Mouse (Mus musculus): ENCODE measurements around the gene Shmt2. TPM values are rescaled to one million over a fixed set of nuclear protein-coding genes. Genes with fewer than 3 reads are reported as not detected.

The Shmt2 gene
- polyA plus RNA-seq, 1 experiment, result 99.9 TPM

- no peak for DNase-seq (ENCODE audit: low read depth in 1 of 2, low spot score in 2 of 2)
- WGBS, result 91% methylated on average over 20 of the region's 20 CpGs
- Histone ChIP-seq H3K4me3 (ENCODE audit: extremely low read depth, insufficient read depth, insufficient read length) (no peak overlapping the region), H3K36me3 (ENCODE audit: control insufficient read depth, insufficient read depth, low read length) (no peaks in the 10 kb centered on the region), H3K27ac (ENCODE audit: insufficient read depth, low read length) (no peak overlapping the region), H3K27me3 (ENCODE audit: control insufficient read depth, insufficient read depth, low read length) (no peaks in the 10 kb centered on the region), H3K4me1 (ENCODE audit: control insufficient read depth, insufficient read depth, insufficient read length) (no peaks in the 10 kb centered on the region)
- TF ChIP-seq CTCF (IDR thresholded peaks at IDR 0.05; ENCODE audit: extremely low read depth, insufficient read depth, insufficient read length, insufficient replicate concordance), result no peak
- TF ChIP-seq POLR2A (IDR thresholded peaks at IDR 0.05; ENCODE audit: low read depth, low read length), result no peak
These were observed 22.1 kb upstream of the Shmt2 start for GRCm38 (mm10) chr10:127544375-127544774.

- Histone ChIP-seq H3K27ac (ENCODE audit: insufficient read depth, low read length) (no peak overlapping the region), H3K27me3 (ENCODE audit: control insufficient read depth, insufficient read depth, low read length) (no peaks in the 10 kb centered on the region), H3K4me3 (ENCODE audit: extremely low read depth, insufficient read depth, insufficient read length) (no peak overlapping the region), H3K36me3 (ENCODE audit: control insufficient read depth, insufficient read depth, low read length) (no peaks in the 10 kb centered on the region), H3K4me1 (ENCODE audit: control insufficient read depth, insufficient read depth, insufficient read length) (no peaks in the 10 kb centered on the region)
- no peak for TF ChIP-seq CTCF (IDR thresholded peaks at IDR 0.05; ENCODE audit: extremely low read depth, insufficient read depth, insufficient read length, insufficient replicate concordance)
- no peak for TF ChIP-seq POLR2A (IDR thresholded peaks at IDR 0.05; ENCODE audit: low read depth, low read length)
- 76% methylated on average over 3 of the region's 3 CpGs for WGBS
- DNase-seq (ENCODE audit: low read depth in 1 of 2, low spot score in 2 of 2), result no peak
These were observed 21.7 kb upstream of the Shmt2 start for GRCm38 (mm10) chr10:127543916-127544315.

- Histone ChIP-seq H3K4me3 (ENCODE audit: extremely low read depth, insufficient read depth, insufficient read length) (no peak overlapping the region), H3K27ac (ENCODE audit: insufficient read depth, low read length) (no peak overlapping the region), H3K36me3 (ENCODE audit: control insufficient read depth, insufficient read depth, low read length) (no peaks in the 10 kb centered on the region), H3K4me1 (ENCODE audit: control insufficient read depth, insufficient read depth, insufficient read length) (no peaks in the 10 kb centered on the region), H3K27me3 (ENCODE audit: control insufficient read depth, insufficient read depth, low read length) (no peaks in the 10 kb centered on the region)
- TF ChIP-seq CTCF (IDR thresholded peaks at IDR 0.05; ENCODE audit: extremely low read depth, insufficient read depth, insufficient read length, insufficient replicate concordance) (no peak), POLR2A (IDR thresholded peaks at IDR 0.05; ENCODE audit: low read depth, low read length) (no peak)
- WGBS, result 70% methylated on average over 6 of the region's 6 CpGs
- DNase-seq (ENCODE audit: low read depth in 1 of 2, low spot score in 2 of 2), result no peak
These were observed 20.5 kb upstream of the Shmt2 start for GRCm38 (mm10) chr10:127542720-127543119.

GRCm38 (mm10) chr10:127542084-127542483 is 19.8 kb upstream of the Shmt2 start:
- Histone ChIP-seq H3K4me3 (ENCODE audit: extremely low read depth, insufficient read depth, insufficient read length) (no peak overlapping the region), H3K27ac (ENCODE audit: insufficient read depth, low read length) (no peak overlapping the region), H3K36me3 (ENCODE audit: control insufficient read depth, insufficient read depth, low read length) (no peaks in the 10 kb centered on the region), H3K4me1 (ENCODE audit: control insufficient read depth, insufficient read depth, insufficient read length) (no peaks in the 10 kb centered on the region), H3K27me3 (ENCODE audit: control insufficient read depth, insufficient read depth, low read length) (no peaks in the 10 kb centered on the region)
- no peak for DNase-seq (ENCODE audit: low read depth in 1 of 2, low spot score in 2 of 2)
- 91% methylated on average over 13 of the region's 13 CpGs for WGBS
- TF ChIP-seq CTCF (IDR thresholded peaks at IDR 0.05; ENCODE audit: extremely low read depth, insufficient read depth, insufficient read length, insufficient replicate concordance), result no peak
- TF ChIP-seq POLR2A (IDR thresholded peaks at IDR 0.05; ENCODE audit: low read depth, low read length), result no peak

GRCm38 (mm10) chr10:127541510-127541909 is 19.3 kb upstream of the Shmt2 start:
- no peak overlapping the region for H3K4me3 ChIP-seq (ENCODE audit: extremely low read depth, insufficient read depth, insufficient read length)
- TF ChIP-seq CTCF (IDR thresholded peaks at IDR 0.05; ENCODE audit: extremely low read depth, insufficient read depth, insufficient read length, insufficient replicate concordance), result no peak
- no peak for TF ChIP-seq POLR2A (IDR thresholded peaks at IDR 0.05; ENCODE audit: low read depth, low read length)
- no peaks in the 10 kb centered on the region for H3K36me3 ChIP-seq (ENCODE audit: control insufficient read depth, insufficient read depth, low read length)
- H3K27me3 ChIP-seq (ENCODE audit: control insufficient read depth, insufficient read depth, low read length), result no peaks in the 10 kb centered on the region
- 92% methylated on average over 8 of the region's 8 CpGs for WGBS
- DNase-seq (ENCODE audit: low read depth in 1 of 2, low spot score in 2 of 2), result no peak
- no peaks in the 10 kb centered on the region for H3K4me1 ChIP-seq (ENCODE audit: control insufficient read depth, insufficient read depth, insufficient read length)
- no peak overlapping the region for H3K27ac ChIP-seq (ENCODE audit: insufficient read depth, low read length)

- Histone ChIP-seq H3K4me3 (ENCODE audit: extremely low read depth, insufficient read depth, insufficient read length) (no peak overlapping the region), H3K36me3 (ENCODE audit: control insufficient read depth, insufficient read depth, low read length) (no peaks in the 10 kb centered on the region), H3K4me1 (ENCODE audit: control insufficient read depth, insufficient read depth, insufficient read length) (peaks cover 13% of the 10 kb centered on the region), H3K27ac (ENCODE audit: insufficient read depth, low read length) (no peak overlapping the region), H3K27me3 (ENCODE audit: control insufficient read depth, insufficient read depth, low read length) (peaks cover 13% of the 10 kb centered on the region)
- DNase-seq (ENCODE audit: low read depth in 1 of 2, low spot score in 2 of 2), result peak in 1 of 2 experiments; percentile 66
- peak; percentile 95 for TF ChIP-seq CTCF (IDR thresholded peaks at IDR 0.05; ENCODE audit: extremely low read depth, insufficient read depth, insufficient read length, insufficient replicate concordance)
- TF ChIP-seq POLR2A (IDR thresholded peaks at IDR 0.05; ENCODE audit: low read depth, low read length), result no peak
- 33% methylated on average over 7 of the region's 7 CpGs for WGBS
These were observed 15.8 kb upstream of the Shmt2 start for GRCm38 (mm10) chr10:127537854-127538583.

Data from spleen, adult 2 months (tissue).